Mouse (Mus musculus): ENCODE measurements around the gene Tgoln1. TPM values are rescaled to one million over a fixed set of nuclear protein-coding genes. Genes with fewer than 3 reads are reported as not detected.

Tgoln1 gene
- total RNA-seq, 2 experiments from 2014 or later: 48.4 to 50.9 TPM

DNA sequence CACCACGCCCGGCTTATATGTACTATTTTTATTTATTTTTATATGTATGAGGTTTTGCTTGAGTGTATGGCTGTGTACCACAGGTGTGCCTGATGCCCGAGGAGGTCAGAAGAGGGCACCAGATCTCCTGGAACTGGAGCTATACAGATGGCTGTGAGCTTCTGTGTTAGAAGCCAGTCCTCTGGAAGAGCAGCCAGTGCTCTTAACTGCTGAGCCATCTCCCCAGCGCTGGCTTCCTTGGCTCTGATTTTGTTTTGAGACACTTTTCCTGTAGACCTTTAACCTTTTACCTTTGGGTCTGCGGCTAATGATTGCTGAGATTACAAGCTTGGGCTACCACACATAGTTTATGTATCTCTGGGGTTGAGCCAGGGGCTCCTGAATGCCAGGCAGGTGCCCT lies 49.3 kb downstream of the Tgoln1 start:
- intact Hi-C loops (cut with DNase I): loop anchor here (5.0 kb wide), 1 partner anchor 35 kb away; no protein-coding TSS in a partner anchor
- DNase-seq (ENCODE audit: extremely low spot score in 1 of 2, low spot score in 2 of 2): no peak

DNA sequence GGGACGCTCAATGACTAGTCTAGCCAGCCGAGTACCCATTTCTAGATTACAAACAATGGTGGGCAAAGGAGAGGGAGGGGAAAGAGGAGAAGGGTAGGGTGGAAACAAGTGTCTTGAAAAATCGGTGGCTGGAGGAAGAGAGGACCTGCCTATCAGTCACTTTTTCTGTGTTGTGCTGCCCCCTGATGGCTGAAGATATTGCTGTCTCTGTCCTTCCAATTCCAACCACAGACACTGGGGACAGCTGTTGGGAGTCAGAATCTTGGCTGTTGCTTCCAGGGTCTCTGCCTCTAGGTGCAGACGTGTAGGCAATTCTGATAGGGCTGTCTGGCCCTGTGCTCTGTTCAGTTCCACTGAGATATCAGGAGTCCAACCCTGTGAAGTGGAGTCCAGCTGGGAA lies 50.8 kb downstream of the Tgoln1 start:
- DNase-seq (ENCODE audit: extremely low spot score in 1 of 2, low spot score in 2 of 2): peak; percentile 87 to 88
- intact Hi-C loops (cut with DNase I): loop anchor here (5.0 kb wide), 1 partner anchor 34 kb away; no protein-coding TSS in a partner anchor

DNA sequence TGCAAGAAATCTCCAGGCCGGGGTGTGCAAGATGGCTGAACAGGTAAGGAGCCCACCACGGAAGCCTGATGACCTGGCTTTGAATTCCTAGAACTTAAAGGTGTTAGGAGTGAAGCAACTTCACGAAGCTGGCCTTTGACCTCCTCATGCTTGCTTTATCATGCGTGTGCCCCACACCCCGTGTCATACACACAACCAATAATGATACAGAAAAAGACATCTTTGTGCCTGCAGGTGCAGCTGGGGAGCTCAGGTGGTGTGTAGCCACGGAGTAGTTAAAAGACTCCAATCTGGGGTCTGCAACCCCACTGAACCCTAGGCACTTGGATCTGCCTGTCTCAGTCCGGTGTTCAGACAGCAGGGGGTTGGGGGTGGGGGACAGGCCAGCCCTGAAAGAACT lies 51.3 kb downstream of the Tgoln1 start:
- intact Hi-C loops (cut with DNase I): loop anchor here (5.0 kb wide), 1 partner anchor 33 kb away; no protein-coding TSS in a partner anchor
- DNase-seq (ENCODE audit: extremely low spot score in 1 of 2, low spot score in 2 of 2): no peak

DNA sequence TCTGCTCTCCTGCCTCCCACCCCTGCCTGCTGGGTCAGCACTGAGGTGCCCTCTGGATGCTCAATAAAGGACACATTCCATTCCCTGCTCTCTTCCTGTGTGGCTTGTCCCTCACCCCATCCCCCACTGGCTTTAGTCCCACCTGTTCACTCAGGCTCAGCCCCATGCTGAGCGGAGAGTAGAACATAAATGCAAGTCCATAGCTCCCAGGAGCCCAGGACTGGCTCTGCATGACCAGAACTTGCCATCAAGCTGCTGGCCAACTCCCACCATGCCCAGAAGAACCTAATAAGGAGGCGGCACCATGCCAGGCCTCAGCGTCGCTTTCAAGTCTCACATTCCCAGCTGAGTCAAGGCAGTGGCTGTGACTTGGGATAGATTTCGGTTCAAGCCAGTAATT lies 53.9 kb downstream of the Tgoln1 start:
- no peak for DNase-seq (ENCODE audit: extremely low spot score in 1 of 2, low spot score in 2 of 2)
- intact Hi-C loops (cut with DNase I): no loop called here

DNA sequence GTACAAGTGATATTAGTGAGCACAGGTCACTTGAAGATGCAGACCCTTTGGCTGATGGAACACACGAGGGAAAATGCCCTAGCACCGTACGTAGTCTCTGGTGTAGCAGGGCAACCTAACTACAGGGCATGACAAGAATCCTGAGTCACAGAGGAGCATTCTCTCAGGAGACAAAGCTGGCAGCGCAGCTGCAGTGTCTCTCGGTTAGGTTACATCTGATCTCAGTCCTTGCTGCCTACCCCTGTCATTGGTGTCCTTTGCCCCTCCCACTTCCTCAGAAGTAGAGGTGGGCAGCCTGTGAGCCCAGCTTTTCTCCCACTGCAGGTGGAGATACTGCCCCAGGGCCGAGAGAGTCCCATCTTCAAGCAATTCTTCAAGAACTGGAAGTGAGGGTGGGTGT lies 54.3 kb downstream of the Tgoln1 start:
- intact Hi-C loops (cut with DNase I): no loop called here
- DNase-seq (ENCODE audit: extremely low spot score in 1 of 2, low spot score in 2 of 2): no peak

DNA sequence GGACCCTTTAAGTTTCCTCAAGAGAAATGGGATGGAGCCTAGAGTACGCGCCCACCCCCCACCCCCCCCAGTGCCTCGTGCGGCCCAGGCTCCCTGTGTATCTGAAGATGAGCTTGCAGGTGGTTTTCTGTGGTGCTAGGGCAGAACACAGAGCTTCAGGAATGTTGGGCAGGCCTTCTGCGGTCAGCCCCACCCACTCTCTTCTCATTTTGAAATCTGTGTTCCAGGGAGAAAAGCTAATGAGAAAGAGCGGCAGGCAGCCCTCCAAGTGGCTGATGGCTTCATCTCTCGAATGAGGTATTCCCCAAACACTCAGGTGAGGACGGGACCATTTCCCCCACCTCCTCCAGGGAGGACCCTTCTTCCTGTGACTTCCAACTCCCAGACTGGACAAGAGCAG lies 56.0 kb downstream of the Tgoln1 start:
- intact Hi-C loops (cut with DNase I): no loop called here
- DNase-seq (ENCODE audit: extremely low spot score in 1 of 2, low spot score in 2 of 2): no peak

Other genes with a start within 250 kb of the Tgoln1 start
- 1 to 10 TPM; 3.4 to 4.5 TPM for gene Vamp5, start 236.5 kb downstream of the Tgoln1 start, total RNA-seq (2021)
- gene Vamp8, start 226.3 kb downstream of the Tgoln1 start, total RNA-seq (2021): 1 to 10 TPM; 8.1 to 9.4 TPM
- gene Ggcx, start 202.7 kb downstream of the Tgoln1 start, total RNA-seq (2021): 10 to 100 TPM; 19.8 to 21.1 TPM
- gene Mat2a, start 177.4 kb downstream of the Tgoln1 start, total RNA-seq (2021): 100 to 1,000 TPM; 158 to 195 TPM
- 1 to 10 TPM; 1.1 to 1.2 TPM for gene Sh2d6, start 95.3 kb downstream of the Tgoln1 start, total RNA-seq (2021)
- gene Capg, start 72.6 kb downstream of the Tgoln1 start, total RNA-seq (2021): 1 to 10 TPM; 2.8 to 4.0 TPM
- gene Elmod3, start 18.6 kb downstream of the Tgoln1 start, total RNA-seq (2021): 10 to 100 TPM; 13.0 to 14.4 TPM
- 10 to 100 TPM; 25.9 to 30.8 TPM for gene Retsat, start 18.5 kb downstream of the Tgoln1 start, total RNA-seq (2021)
- gene Tcf7l1, start 172.3 kb upstream of the Tgoln1 start, total RNA-seq (2021): 1 to 10 TPM; 3.4 to 3.6 TPM